Mouse (Mus musculus): ENCODE data around the gene Gm11756.
"Not testable (repeated sequence)": the region's sequence is repeated elsewhere in the genome, so short reads cannot be mapped to it uniquely, and the experiment has no call there.

The Gm11756 gene

DNA sequence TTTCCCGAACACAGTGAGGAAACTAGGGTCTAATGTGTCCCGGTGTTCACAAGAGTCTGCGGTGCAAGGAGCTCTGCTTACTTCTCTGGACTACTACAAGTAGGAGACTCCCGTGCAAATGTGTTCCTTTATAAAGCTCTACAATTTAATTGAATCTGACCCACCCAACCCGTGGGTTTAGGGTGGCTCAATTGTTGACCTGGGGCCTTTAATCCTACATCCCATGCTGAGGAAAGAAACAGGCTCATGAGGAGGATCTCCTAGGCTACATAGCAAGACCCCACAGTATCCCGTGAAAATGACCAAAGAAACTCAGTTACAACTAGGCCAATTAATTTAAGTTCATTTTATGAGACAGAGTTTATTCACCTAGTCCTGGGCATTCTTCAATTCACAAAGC, at the start of gene Gm11756:
TSS of gene Gm11756 (minus strand) at position 101 of the 400 bp plus-strand sequence.
- DNase-seq (ENCODE audit: low spot score): not testable (repeated sequence)

DNA sequence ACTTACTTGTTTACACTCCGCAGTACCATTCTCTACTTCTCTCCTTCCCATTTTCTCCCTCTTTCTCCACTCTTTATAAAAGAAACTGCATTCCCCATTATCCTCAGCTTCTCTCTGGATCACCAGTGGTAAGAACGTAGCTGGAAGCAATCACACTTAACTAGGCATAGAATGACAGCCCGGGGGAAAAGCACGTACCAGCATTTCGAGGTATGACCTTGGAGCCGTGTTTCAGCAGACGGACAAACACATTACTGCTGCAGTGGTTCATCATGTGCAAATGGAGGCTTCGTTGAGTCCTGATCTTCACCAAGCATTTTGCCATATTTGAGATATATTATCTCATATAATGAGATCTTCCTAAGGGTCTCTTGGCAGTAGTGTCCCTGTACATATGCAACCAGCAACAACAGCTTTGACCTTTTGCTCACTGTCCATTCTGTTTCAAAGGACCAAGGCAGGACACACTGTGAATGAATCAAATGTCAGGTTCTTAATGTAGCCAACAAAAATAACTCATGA, 29.9 kb upstream of the Gm11756 start, which contains the start of gene 2310002L09Rik:
TSS of gene 2310002L09Rik (minus strand) at position 472 of the 522 bp plus-strand sequence.
- no peak for DNase-seq (ENCODE audit: low spot score)

GRCm38 (mm10) chr4:73905853-73906252, 14.7 kb downstream of the Gm11756 start, which contains the start of gene Gm13871:
Gm13871 (minus strand) TSS chr4:73905953.
- not testable (repeated sequence) for DNase-seq (ENCODE audit: low spot score)

- not testable (repeated sequence) for DNase-seq (ENCODE audit: low spot score)
These were observed 29.5 kb downstream of the Gm11756 start, which contains the start of gene Gm11757 for GRCm38 (mm10) chr4:73891012-73891411. Gm11757 (minus strand) TSS chr4:73891112.

DNA sequence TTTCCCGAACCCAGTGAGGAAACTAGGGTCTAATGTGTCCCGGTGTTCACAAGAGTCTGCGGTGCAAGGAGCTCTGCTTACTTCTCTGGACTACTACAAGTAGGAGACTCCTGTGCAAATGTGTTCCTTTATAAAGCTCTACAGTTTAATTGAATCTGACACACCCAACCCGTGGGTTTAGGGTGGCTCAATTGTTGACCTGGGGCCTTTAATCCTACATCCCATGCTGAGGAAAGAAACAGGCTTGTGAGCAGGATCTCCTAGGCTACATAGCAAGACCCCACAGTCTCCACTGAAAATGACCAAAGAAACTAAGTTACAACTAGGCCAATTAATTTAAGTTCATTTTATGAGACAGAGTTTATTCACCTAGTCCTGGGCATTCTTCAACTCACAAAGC, 44.4 kb downstream of the Gm11756 start, which contains the start of gene Gm11758:
TSS of gene Gm11758 (minus strand) at position 101 of the 400 bp plus-strand sequence.
- DNase-seq (ENCODE audit: low spot score): not testable (repeated sequence)

All from adipocyte (in vitro differentiated cells).